Mouse (Mus musculus) left cerebral cortex, adult 8-10 months (tissue): ENCODE results near the gene Atoh8. TPM values are rescaled to one million over a fixed set of nuclear protein-coding genes. Genes with fewer than 3 reads are reported as not detected.
A peak's percentile ranks its signal among the peaks of the same experiment; 100 is the strongest.

Experiments used
- DNase-seq, 2 experiments: peaks; one replicate each; pipeline ENCODE4 v3.0.0; 2022; ENCODE audit warnings: low spot score in 2 of 2
- total RNA-seq, 4 experiments: library from RNA; stranded (reverse); gene quantifications; 2 replicates each; pipeline ENCODE4 v1.2.4; 2022

The Atoh8 gene
- total RNA-seq, 4 experiments from 2014 or later, result 1.3 to 2.1 (median 1.9) TPM

GRCm38 (mm10) chr6:72196660-72197059 lies 38.7 kb downstream of the Atoh8 start:
- DNase-seq, result no peak

DNA sequence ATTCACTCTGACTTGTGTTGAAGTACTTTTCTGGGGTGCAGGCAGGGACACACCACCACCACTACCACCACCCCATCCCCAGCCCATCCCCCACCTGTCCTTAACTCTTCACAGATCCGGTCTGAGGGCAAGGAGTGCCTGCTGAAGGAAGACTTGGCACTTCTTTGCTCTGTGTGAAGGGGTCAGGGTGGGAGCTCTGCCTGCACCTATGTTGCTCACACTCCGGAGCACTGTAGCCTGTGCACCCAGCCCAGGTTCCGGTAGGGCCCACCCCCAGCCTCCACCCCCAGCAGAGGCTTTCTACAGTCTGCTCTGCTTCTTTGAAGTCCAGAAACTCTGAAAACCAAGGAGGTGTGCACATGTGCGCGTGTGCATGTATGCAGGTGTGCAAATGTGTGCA lies 44.8 kb downstream of the Atoh8 start:
- no peak for DNase-seq

DNA sequence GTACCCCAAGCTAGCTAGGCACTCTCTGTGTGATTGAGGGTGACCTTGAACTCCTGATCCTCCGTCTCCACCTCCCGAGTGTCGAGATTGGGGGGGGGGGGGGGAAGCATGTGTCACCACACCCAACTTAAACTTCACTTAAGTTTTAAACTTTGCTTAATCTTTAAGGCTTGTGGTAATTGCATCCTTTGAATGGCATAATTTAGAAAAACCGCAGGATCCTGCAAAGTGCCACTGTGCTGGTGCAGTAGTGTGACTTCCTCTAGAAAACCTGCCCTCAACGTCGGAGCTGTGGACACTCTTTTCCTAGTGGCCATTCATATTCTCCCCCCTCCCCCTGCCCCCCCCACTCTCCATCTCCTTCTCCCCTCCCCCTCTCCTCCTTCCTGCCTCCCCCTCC lies 45.3 kb downstream of the Atoh8 start:
- no peak for DNase-seq

DNA sequence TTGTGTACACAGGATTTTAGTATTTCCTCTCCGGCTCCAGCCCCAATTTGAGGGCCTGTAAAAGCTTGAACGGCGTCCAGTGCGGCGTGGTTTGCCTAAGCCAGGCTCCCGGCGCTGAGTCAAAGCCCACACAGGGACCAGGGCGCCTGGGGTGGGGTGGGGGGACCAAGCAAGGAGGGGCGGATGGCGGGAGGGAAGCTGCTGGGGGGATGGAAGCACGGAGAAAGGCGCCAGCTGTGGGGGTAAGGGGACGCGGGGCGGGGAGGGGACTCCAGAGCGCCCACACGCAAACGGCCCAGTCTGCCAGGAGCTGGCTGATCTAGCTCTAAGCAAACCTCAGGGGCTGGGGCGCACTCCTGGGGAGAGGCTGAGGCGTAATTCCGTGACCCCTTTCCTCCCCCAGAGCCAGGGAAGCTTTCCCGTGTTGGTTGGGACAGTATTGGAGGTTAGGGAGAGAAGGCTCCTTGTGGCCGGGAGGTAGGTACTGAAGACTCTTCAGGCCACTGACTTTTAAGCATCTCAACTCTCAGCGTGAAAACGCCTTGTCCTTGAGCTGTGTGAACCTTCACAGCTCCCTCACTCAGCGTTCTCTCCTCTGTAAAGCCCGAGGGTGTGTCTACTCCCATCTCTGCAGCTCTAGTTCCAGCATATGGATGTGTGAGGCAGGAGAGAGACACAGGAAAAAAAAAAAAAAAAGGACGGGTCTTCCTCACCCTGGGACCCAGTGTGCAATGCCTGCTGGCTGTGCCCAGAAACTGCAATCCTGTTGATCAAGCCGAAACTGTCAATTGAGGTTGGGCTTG lies 46.1 kb downstream of the Atoh8 start:
- no peak for DNase-seq

- no peak for DNase-seq
These were observed 48.6 kb downstream of the Atoh8 start for GRCm38 (mm10) chr6:72186809-72187208.

GRCm38 (mm10) chr6:72185893-72186490 lies 49.4 kb downstream of the Atoh8 start:
- peak in 1 of 2 experiments; percentile 89 for DNase-seq

- no peak for DNase-seq
These were observed 50.8 kb downstream of the Atoh8 start for GRCm38 (mm10) chr6:72184576-72184975.

DNA sequence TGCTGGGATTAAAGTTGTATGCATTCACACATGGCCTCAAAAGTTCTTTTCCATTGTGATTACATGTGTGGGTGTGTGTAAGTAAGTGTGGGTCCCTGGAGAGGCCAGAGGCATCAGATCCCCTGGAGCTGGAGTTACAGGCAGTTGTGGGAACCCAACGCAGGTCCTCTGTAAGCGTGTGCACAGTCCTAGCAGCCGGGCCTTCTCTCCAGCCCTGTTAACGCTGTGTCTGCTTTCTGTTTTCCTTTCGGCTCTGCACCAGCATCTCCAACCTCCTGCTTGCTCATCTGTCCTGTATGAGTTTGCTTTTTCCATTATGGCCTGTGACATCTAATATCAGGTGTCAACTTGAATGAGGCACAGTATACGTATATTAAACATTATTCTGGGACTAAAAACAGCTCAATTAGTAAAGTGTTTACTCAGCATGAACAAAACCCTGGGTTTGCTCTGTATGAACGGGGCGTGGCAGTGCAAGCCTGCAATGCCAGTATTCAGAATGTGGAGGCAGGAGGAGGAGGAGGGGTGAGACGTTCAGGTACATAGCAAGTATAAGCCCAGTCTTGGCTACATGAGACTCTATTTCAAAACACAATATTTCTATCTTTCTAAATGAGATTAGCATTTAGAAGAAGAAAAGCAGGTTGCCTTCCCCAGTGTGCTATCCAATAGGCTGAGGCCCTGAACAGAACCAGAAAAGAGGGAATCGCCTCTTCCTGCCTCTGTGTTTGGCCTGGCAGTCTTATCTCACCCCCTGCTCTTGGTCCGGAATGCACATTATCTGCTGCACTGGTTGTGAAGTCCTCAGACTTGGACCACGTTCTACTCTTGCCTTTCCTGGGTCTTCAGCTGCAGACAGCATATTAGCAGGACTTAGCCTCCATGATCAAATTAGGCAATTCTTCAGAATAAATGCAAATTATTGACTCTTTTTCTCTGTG lies 55.5 kb downstream of the Atoh8 start:
- no peak for DNase-seq

- no peak for DNase-seq
These were observed 56.4 kb downstream of the Atoh8 start for GRCm38 (mm10) chr6:72179006-72179405.

DNA sequence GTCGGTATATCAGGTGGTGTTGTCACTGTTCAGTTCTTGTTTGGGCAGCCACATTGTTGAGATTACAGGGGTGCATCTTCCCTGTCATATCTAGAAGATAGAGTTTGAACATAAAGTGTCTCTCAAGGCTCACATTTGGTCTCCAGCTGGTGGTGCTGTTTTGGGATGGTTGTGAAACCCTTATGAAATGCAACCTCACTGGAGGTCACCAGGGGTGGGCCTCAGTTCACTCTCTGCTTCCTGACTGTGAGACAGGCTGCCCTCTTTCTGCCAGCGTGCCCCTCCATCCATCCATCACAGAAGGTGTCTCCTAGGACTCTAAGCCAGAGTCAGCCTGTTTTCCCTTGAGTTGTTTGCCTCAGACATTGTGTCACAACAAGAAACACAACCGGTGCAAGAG lies 58.0 kb downstream of the Atoh8 start:
- DNase-seq, result no peak

- DNase-seq, result no peak
These were observed 59.4 kb downstream of the Atoh8 start for GRCm38 (mm10) chr6:72176004-72176403.

DNA sequence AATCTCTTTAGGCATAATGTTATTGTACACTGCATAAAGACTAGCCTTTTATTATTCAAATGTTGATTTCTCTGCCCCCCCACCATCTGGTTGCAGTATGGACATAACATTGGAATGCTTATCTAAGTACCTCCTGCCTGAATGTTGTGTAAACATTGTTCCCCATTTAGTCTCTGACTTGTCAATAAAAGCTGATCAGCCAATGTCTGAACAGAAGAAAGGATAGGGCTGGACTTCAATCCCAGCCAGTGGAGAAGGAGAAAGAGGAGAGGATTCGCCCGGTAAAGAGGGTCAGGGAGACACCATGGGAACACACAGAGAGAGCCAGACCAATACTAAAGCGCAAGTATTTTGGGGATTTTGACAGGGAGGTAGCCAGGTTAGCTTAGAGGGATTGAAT lies 60.0 kb downstream of the Atoh8 start:
- DNase-seq, result no peak

GRCm38 (mm10) chr6:72173350-72173749 lies 62.0 kb downstream of the Atoh8 start:
- DNase-seq, result no peak

DNA sequence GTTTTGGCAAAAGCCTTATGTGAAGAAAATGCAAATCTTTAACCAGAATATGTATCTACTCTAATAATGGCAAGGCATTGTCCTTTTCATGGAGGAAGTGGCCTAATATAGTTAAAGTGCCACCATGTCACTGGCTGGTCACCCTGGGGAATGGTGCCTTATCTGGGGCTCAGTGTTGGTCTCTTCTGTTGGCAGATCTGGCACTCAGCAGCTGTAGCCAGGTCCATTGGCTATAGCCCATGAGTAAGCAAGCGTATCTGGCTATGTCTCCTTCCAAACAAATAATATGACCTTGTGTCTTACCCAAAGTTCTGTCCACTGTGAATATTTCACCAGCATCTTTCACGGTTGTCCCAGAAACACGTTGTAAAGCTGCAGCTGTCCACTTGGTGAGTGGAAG lies 64.0 kb downstream of the Atoh8 start:
- no peak for DNase-seq

DNA sequence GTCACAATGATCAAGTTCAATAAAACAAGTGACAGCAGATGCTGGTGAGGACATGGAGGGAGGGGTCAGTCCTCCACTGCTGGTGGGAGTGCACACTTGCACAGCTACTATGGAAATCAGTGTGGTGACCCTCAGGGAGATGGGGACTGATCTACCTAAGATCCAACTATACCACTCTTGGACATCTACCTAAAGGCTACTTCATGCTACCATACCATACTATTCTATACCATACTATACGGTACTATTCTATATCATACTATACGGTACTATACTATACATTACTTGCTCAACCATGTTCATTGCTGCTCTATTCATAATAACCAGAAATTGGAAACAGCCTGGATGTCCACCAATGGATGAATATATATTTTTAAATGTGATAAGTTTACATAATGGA lies 69.5 kb downstream of the Atoh8 start:
- DNase-seq, result no peak

- DNase-seq, result peak; percentile 60 to 90
These were observed 70.8 kb downstream of the Atoh8 start for GRCm38 (mm10) chr6:72164321-72165275.

DNA sequence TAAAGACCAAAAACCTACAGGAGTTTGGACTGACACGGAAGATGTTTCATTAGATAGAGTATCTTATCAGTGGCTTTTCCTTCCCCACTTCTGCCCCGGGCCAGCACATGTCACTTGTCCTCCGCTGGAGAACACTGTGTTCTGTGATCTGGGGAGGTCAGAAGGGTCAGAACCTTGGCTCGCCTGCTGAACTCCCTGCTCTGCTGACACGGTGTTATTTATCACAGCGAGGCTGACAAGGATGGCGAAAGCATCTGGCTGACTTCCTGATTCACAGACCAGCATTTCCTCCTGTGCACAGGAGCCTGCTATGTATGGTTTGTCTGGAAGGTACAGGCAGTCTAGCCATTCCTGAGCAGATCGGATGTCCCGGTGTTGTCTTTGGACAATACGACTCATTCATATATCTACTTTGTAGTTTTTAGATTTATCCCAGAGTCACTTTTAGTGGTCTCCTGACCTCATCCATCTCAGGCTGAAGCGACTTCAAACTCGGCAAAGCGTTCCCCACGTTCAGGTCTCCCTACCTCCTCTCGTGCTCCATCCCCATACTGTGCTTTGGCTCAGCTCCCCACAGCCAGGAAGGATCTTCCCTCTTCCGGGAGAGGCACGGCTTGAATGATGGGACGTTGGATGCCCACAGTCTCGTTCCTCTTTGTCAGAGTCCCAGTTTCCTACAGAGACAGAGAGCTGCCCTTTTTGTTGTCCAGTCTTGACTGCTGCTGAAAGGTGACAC lies 73.1 kb downstream of the Atoh8 start:
- DNase-seq, result no peak

DNA sequence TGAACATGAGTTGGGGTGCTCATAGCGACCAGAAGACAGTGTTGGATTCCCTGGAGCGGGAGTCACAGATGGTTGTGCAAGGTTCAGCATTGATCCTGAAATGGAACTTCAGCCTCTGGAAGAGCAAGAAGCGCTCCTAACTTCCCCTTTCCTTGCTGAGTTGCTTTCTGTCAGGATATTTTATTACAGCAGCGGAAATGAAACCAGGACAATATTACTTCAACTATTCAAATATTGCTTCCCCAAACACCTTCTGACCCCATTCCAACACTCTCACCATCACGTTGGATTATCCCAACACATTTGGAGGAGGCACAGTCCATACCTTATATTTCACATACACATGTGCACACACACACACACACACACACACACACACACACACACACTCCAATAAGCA lies 73.6 kb downstream of the Atoh8 start:
- no peak for DNase-seq

DNA sequence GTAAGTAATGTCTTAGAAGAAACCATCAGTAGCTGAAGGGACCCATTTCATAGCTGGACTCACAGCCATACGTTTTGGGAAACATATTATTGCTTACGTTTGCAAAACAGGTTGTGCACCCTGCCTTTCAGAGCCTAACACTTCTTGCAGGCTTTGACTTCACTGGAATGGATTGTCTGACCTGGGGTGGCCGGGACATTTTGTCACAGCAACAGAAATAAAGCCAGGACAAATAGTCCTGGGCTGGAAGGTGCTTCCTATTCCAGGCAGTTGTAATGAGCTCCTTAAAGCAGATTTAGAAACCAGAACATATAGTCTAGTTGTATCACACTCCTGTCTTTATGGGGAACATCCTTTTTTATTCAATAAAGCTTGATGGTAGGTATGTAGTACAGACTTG lies 74.4 kb downstream of the Atoh8 start:
- no peak for DNase-seq

- no peak for DNase-seq
These were observed 75.4 kb downstream of the Atoh8 start for GRCm38 (mm10) chr6:72159861-72160395.
